Mouse (Mus musculus) cortical plate, adult 2 months (tissue): Measurements from ENCODE around the gene Cbr1.

Experiments used
- CTCF ChIP-seq: fragments of 200-500 bp; IDR thresholded peaks from 2 replicates; pipeline ENCODE4 v1.5.1; 2011; ENCODE audit warnings: mild to moderate bottlenecking, control low read depth, low read length; ENCODE audit not compliant: insufficient read depth; ENCODE audit errors: extremely low read depth
- POLR2A ChIP-seq: fragments of 200-500 bp; IDR thresholded peaks from 2 replicates; pipeline ENCODE4 v1.6.1; 2011; ENCODE audit warnings: mild to moderate bottlenecking, low read length, control low read depth; ENCODE audit not compliant: insufficient read depth; ENCODE audit errors: extremely low read depth

GRCm38 (mm10) chr16:93624671-93625070 lies 19.0 kb downstream of the Cbr1 start:
- TF ChIP-seq POLR2A = no peak
- no peak for TF ChIP-seq CTCF
